Mouse (Mus musculus): ENCODE results near the gene Hfe2.
"Not testable (repeated sequence)": the region's sequence is repeated elsewhere in the genome, so short reads cannot be mapped to it uniquely, and the experiment has no call there.

Hfe2 gene

DNA sequence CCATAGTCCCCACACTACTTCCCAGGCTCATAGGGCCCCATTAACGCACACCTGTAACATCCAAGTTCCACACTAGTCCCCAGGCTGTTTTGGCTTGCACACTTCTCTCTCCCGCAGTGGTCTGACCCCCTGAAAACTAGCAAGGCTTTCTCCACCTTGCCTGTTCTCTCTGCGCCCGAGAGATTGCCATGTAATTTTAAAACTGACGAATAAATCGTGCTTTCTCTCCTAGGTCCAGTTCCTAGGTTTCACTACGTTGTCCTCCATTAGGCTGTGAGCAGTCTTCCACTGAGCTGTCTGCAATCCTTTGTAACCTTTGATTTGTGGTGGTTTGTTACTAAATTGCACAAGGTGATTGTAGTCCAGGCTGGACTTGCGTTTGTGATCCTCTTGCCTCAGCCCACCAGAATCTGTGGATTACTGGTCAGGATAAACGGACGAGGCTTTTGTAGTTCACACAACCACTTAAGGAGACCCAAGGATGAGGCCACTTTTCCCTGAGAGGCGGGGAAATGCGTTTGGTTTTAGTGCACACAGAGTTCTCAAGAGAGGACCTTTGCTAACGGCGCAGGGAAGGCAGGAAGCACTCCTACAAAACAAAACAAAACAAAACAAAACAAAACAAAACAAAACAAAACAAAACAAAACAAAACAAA, 28.2 kb upstream of the Hfe2 start:
- not testable (repeated sequence) for DNase-seq (ENCODE audit: low spot score)

DNA sequence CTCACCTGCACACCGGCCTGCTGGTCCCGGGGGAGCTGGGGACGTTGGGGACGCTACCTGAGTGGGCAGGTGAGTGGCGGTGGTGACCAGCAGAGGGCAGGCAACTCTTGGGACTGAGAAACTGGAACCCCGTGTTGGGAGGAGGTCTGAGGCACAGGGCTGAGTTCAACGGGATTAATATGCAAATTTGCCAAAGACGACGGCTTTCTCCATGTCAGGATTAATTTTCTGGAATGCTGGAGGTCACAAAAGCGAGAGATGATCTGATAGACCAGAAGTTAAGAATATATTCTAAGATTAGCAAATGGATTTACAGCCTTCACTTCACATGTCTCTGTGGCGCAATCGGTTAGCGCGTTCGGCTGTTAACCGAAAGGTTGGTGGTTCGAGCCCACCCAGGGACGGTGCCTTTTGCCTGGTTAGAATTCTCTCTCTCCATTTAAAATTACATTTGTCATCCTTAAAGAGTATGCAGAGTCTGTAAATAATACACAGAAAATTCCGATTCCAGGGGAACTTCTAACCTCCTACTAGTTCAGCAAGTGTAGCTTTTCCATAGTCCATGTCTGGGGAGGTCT, 27.4 kb upstream of the Hfe2 start:
- no peak for DNase-seq (ENCODE audit: low spot score)

GRCm38 (mm10) chr3:96498476-96499245, 26.3 kb upstream of the Hfe2 start:
- no peak for DNase-seq (ENCODE audit: low spot score)

DNA sequence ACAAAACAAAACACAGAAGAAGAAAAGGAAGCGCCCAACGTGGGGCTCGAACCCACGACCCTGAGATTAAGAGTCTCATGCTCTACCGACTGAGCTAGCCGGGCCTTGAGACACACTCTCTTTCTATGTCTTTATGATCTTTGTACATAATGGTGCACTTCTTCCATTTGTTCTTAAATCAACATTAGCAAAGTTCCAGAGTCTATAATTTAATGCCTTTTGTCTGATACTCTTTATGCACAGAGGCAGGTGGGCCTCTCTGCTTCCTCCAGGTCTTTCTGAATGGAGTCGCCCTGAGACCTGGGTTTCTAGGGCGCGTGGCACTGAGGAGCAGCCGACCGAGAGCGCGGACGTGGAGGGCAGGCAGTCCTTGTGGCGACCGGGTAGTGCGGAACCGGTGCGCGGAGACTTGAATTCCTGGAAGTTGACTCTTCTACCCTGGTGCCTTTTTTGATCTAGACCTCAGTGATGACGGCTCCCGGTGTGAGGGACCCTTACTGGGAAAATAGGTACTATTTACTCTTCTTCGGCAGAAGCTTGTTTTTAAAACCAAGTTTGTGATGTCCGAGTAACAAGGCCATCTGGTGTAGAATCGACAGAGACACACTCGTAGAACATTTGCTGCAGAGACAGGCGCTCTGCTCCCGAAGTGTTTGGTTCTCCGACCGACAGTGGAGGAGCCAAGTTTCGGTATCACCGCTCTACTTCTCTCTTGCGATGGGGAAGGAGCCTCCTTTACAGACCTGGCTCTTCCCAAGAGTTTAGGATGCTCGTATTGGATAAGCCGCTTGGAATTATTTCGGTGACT, 25.3 kb upstream of the Hfe2 start:
- no peak for DNase-seq (ENCODE audit: low spot score)

- peak; percentile 71 for DNase-seq (ENCODE audit: low spot score)
Measured at GRCm38 (mm10) chr3:96500289-96500621, 24.7 kb upstream of the Hfe2 start.

GRCm38 (mm10) chr3:96500691-96501265, 24.2 kb upstream of the Hfe2 start:
- DNase-seq (ENCODE audit: low spot score) = peak; percentile 45

DNA sequence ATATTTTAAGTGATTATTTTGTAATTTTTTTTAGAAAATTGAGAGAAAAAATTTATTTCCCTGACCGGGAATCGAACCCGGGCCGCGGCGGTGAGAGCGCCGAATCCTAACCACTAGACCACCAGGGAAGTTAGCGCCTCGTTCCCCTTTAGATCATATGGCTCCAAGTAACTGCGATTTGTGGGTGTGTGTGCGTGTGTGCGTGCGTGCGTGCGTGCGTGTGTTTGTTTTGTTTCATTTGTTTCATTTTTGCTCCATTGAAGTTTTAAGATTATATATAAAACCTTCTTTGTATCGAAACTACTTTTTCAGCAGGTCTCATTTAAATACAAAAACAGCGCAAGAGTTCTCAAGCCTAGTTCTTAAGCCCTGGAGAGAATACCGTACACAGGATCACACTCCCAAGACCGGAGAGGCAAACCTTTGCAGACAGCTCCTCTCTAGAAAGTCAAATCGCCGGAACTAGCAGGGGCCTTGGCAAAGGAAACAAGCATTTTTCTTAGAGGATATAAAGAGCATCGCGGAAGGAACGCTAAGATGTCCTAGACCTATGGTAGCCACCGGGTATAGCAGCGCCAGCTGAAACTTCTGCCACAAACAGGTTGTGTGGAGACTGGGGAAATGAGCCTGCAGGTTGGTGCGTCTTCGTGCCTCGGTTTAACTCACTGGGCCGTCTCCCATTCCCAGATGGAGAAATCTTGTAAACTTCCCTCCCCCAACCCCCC, 23.4 kb upstream of the Hfe2 start:
- peak; percentile 69 for DNase-seq (ENCODE audit: low spot score)

DNA sequence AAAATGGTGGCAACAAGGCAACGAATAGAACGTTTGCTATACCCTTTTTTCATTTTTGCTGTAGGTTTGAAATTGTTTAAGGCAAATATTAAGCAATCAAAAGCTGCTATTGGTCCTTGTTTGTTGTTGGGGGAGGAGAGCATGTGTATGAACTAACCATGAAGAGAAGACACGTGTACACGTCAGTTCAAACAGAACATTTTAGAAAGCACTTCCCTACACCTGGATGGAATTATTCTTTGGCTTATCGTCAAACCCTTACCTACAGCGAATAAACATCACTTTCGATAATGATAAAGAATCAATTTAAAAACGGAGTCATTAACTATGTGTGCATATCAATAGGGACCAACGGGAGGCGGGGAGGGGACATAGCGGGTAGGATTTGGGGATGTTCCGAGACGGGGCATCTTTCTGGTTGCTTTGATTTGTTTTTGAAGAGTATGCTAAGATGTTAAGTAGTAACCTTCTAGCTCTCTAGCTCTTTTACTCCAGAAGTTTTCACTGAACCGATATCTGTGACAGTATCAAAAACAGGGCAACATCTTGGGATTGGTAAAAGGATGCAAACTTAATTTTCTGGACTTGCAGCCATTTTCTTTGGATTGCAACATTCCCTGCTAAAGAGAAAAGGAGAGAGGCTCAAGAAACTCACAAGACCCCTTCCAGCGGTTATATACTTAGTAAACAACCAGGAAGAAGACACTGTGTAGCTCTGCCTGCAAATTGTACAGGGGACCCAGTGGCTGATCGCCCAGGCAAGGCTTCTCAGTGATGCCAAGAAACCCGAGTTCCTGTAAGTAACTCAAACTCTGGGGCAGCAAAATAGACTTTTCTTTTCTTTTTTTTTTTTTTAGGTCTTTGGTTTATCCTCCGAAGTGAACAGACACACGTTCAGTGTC, 22.5 kb upstream of the Hfe2 start:
- DNase-seq (ENCODE audit: low spot score) = no peak

GRCm38 (mm10) chr3:96503083-96503450, 21.9 kb upstream of the Hfe2 start:
- DNase-seq (ENCODE audit: low spot score) = no peak

DNA sequence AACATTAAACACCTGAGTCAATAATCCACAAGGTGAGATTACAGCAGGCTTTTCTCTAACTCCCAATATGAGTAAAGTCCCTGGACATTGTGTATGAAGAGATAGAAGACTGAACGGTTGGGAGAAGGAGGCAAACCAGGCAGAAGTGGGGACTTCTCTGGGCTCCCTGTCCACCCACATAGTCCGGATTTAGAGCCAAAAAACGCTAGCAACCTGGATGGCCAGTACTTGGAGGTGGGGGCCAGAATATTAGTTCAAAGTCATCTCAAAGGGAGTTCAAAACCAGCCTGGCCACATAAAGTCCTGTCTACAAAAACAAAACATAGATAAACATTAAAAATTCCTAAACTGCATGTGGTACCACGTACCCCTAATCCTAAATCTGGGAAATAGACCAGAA, 21.0 kb upstream of the Hfe2 start:
- DNase-seq (ENCODE audit: low spot score) = no peak

DNA sequence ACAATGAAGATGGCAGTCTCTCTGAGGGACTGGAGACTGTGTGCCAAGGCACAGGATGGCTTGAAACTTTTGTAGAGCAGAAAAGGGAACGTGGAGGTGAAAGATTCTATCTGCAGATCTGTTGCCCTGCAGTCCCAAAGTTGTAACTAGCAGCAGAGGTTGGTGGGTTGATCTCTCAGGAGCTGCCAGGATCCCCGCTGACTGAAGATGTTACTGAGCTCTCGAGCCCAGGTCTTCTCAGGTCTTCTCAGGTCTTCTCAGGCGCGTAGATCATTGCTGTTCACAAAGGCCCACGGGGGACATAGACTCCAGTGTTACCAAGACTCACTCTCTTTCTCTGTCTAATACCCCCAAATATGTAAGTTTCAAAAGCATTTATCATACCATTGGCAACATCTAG, 20.0 kb upstream of the Hfe2 start:
- no peak for DNase-seq (ENCODE audit: low spot score)

DNA sequence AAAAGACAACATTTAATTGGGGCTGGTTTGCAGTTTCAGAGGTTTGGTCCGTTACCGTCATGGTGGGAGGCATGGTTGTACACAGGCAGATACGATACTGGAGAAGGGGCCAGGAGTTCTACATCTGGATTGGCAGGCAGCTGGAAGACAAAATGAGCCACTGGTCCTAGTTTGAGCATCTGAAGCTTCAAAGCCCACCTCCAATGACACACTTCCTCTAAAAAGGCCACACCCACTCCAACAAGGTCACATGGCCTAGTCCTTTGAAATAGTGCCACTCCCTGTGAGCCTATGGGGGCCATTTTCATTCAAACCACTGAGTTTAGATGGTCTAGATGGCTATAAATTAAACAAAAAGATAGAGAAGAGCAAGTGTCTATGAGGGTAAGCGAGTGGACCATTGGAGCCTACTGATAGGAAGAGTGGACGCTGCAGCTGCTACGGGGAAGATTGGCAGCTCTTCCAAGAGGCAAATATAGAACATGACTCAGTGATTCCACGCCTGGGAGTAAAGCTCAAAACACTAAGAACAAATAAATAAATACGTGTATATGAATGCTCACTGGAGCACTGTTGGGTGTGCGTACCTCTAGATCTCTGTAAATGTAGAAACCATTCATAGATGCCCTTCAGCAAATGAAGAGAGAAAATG, 18.4 kb upstream of the Hfe2 start:
- no peak for DNase-seq (ENCODE audit: low spot score)

- not testable (repeated sequence) for DNase-seq (ENCODE audit: low spot score)
Measured at GRCm38 (mm10) chr3:96507966-96508365, 17.0 kb upstream of the Hfe2 start.

GRCm38 (mm10) chr3:96520171-96520570, 4.8 kb upstream of the Hfe2 start:
- DNase-seq (ENCODE audit: low spot score) = no peak

DNA sequence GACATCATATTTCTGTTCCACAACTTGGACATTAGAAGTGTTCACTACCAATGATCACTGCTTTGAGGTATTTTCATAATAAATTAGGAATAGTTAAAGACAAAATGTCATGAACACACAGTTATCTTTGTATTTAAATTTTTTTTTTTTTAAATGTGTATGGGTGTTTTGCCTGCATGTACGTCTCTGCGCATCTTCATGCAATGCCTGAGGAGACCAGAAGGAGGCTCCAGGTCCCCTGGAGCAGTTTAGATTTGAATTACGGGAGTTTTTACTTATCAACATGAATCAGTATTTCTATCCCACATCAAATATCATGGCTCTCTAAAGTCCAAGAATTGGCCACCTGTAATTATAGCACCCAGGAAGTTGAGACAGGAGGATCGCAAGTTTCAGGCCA, 2.8 kb upstream of the Hfe2 start:
- no peak for DNase-seq (ENCODE audit: low spot score)

- DNase-seq (ENCODE audit: low spot score) = no peak
Measured at GRCm38 (mm10) chr3:96524028-96524810, 753 bp upstream of the Hfe2 start.

- DNase-seq (ENCODE audit: low spot score) = no peak
Measured at GRCm38 (mm10) chr3:96526013-96526762, 1.2 kb downstream of the Hfe2 start.

DNA sequence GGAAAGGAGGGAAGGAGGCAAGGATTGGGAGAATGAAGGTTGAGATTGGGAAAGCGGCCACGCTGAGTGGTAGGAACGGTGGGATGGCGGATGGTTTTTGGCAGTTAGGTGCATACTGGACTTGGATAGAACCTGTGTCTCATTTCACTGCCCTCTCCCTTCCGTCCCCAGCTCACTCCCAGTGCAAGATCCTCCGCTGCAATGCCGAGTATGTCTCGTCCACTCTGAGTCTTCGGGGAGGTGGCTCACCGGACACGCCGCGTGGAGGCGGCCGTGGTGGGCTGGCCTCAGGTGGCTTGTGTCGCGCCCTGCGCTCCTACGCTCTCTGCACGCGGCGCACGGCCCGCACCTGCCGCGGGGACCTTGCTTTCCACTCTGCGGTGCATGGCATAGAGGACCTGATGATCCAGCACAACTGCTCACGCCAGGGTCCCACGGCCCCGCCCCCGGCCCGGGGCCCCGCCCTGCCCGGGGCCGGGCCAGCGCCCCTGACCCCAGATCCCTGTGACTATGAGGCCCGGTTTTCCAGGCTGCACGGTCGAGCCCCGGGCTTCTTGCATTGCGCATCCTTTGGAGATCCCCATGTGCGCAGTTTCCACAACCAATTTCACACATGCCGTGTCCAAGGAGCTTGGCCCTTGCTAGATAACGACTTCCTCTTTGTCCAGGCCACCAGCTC, 2.0 kb downstream of the Hfe2 start:
- no peak for DNase-seq (ENCODE audit: low spot score)
